Mouse (Mus musculus): Measurements from ENCODE around the gene Bcl2l15. TPM values are rescaled to one million over a fixed set of nuclear protein-coding genes. Genes with fewer than 3 reads are reported as not detected.
"Not testable (repeated sequence)": the region's sequence is repeated elsewhere in the genome, so short reads cannot be mapped to it uniquely, and the experiment has no call there.

Bcl2l15 gene
- polyA plus RNA-seq, 1 experiment = 0.25 TPM

DNA sequence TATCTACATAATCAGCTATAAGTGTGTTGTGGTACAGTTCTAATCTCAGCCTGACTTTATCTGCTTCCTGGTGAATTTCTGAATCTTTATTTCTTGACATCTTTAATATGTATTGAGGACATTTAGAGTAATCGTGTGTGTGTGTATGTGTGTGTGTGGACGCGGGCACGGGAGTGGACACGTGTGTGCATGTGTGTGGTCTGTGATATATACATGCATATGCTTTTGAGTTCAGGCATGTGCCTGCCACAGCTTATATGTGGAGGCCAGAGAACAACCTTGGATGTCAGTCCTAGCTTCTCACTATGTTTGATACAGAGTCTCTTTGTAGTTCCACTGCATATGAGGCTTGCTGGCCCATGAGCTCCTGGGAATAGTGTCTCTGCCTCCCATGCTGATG, 4.1 kb downstream of the Bcl2l15 start:
- TF ChIP-seq POLR2AphosphoS2 (IDR thresholded peaks at IDR 0.05; ENCODE audit: insufficient read length, low read depth) = no peak
- no peak for TF ChIP-seq CEBPB (IDR thresholded peaks at IDR 0.05; ENCODE audit: insufficient read depth, poor library complexity, severe bottlenecking)
- TF ChIP-seq TCF12 (IDR thresholded peaks at IDR 0.05; ENCODE audit: insufficient read depth, poor library complexity, severe bottlenecking) = no peak
- TF ChIP-seq TCF3 (IDR thresholded peaks at IDR 0.05; ENCODE audit: insufficient read length, low read depth) = no peak
- no peak for TF ChIP-seq POLR2A (IDR thresholded peaks at IDR 0.05; ENCODE audit: insufficient read length, low read depth)
- no peak for TF ChIP-seq REST (IDR thresholded peaks at IDR 0.05; ENCODE audit: insufficient read depth, insufficient read length)
- no peak for TF ChIP-seq USF1 (IDR thresholded peaks at IDR 0.05; ENCODE audit: low read depth)
- no peak for TF ChIP-seq MYOG (IDR thresholded peaks at IDR 0.05; ENCODE audit: control insufficient read depth in 1 of 3, insufficient read depth in 1 of 3, insufficient read length in 2 of 3, low read depth in 2 of 3)
- no peak for TF ChIP-seq MAX (IDR thresholded peaks at IDR 0.05; ENCODE audit: low read depth)
- no peak for TF ChIP-seq SRF (IDR thresholded peaks at IDR 0.05; ENCODE audit: control insufficient read depth, insufficient read length, low read depth)
- TF ChIP-seq MYOD1 (IDR thresholded peaks at IDR 0.05; ENCODE audit: control insufficient read depth in 1 of 3, insufficient read length in 2 of 3, low read depth in 2 of 3) = no peak
- no peak for TF ChIP-seq E2F4 (IDR thresholded peaks at IDR 0.05; ENCODE audit: insufficient read depth)
- H3ac ChIP-seq (ENCODE audit: control insufficient read depth, insufficient read length) = no peak overlapping the region
- H3K4me3 ChIP-seq = no peak overlapping the region
- no peaks in the 10 kb centered on the region for H3K27me3 ChIP-seq (ENCODE audit: control insufficient read depth, insufficient read depth, insufficient read length)
- H3K36me3 ChIP-seq (ENCODE audit: control insufficient read depth, insufficient read depth) = no peaks in the 10 kb centered on the region
- H3K4me2 ChIP-seq (ENCODE audit: low read depth) = no peak overlapping the region
- no peaks in the 10 kb centered on the region for H3K79me2 ChIP-seq (ENCODE audit: control insufficient read depth, insufficient read depth)

GRCm38 (mm10) chr3:103839711-103840110, 7.3 kb downstream of the Bcl2l15 start:
- H3K36me3 ChIP-seq (ENCODE audit: control insufficient read depth, insufficient read depth) = no peaks in the 10 kb centered on the region

DNA sequence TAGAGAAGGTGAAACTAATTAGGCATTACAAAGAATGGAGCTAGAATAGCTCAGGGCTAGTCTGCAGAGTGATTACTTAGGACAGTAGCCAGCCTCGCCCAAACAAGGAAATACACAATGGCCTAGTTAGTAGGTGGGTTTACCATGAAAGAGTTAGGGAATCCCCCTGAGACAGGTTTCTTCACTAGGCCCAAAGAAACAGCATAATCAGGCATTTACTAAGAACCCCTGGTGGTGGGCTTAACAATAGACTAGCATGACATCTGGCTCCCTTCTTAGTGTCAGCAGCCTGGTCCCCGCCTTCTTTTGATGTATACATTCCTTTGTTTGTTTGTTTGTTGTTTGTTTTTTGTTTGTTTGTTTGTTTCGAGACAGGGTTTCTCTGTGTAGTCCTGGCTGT, 7.8 kb downstream of the Bcl2l15 start:
- H3K4me2 ChIP-seq (ENCODE audit: low read depth); H3K27me3 ChIP-seq (ENCODE audit: control insufficient read depth, insufficient read depth, insufficient read length); H3K4me3 ChIP-seq; H3K79me2 ChIP-seq (ENCODE audit: control insufficient read depth, insufficient read depth); H3K36me3 ChIP-seq (ENCODE audit: control insufficient read depth, insufficient read depth); H3ac ChIP-seq (ENCODE audit: control insufficient read depth, insufficient read length): not testable (repeated sequence)

More at GRCm38 (mm10) chr3:103839711-103840110, 7.3 kb downstream of the Bcl2l15 start:
- TF ChIP-seq SRF (IDR thresholded peaks at IDR 0.05; ENCODE audit: control insufficient read depth, insufficient read length, low read depth) (no peak), MYOG (IDR thresholded peaks at IDR 0.05; ENCODE audit: control insufficient read depth in 1 of 3, insufficient read depth in 1 of 3, insufficient read length in 2 of 3, low read depth in 2 of 3) (no peak), TCF3 (IDR thresholded peaks at IDR 0.05; ENCODE audit: insufficient read length, low read depth) (no peak), E2F4 (IDR thresholded peaks at IDR 0.05; ENCODE audit: insufficient read depth) (no peak), CEBPB (IDR thresholded peaks at IDR 0.05; ENCODE audit: insufficient read depth, poor library complexity, severe bottlenecking) (no peak), MAX (IDR thresholded peaks at IDR 0.05; ENCODE audit: low read depth) (no peak), REST (IDR thresholded peaks at IDR 0.05; ENCODE audit: insufficient read depth, insufficient read length) (no peak), TCF12 (IDR thresholded peaks at IDR 0.05; ENCODE audit: insufficient read depth, poor library complexity, severe bottlenecking) (no peak), USF1 (IDR thresholded peaks at IDR 0.05; ENCODE audit: low read depth) (no peak), POLR2AphosphoS2 (IDR thresholded peaks at IDR 0.05; ENCODE audit: insufficient read length, low read depth) (no peak), POLR2A (IDR thresholded peaks at IDR 0.05; ENCODE audit: insufficient read length, low read depth) (no peak), MYOD1 (IDR thresholded peaks at IDR 0.05; ENCODE audit: control insufficient read depth in 1 of 3, insufficient read length in 2 of 3, low read depth in 2 of 3) (no peak)
- no peaks in the 10 kb centered on the region for H3K79me2 ChIP-seq (ENCODE audit: control insufficient read depth, insufficient read depth)
- H3K27me3 ChIP-seq (ENCODE audit: control insufficient read depth, insufficient read depth, insufficient read length) = no peaks in the 10 kb centered on the region
- no peak overlapping the region for H3K4me3 ChIP-seq
- H3ac ChIP-seq (ENCODE audit: control insufficient read depth, insufficient read length) = no peak overlapping the region
- no peak overlapping the region for H3K4me2 ChIP-seq (ENCODE audit: low read depth)

DNA sequence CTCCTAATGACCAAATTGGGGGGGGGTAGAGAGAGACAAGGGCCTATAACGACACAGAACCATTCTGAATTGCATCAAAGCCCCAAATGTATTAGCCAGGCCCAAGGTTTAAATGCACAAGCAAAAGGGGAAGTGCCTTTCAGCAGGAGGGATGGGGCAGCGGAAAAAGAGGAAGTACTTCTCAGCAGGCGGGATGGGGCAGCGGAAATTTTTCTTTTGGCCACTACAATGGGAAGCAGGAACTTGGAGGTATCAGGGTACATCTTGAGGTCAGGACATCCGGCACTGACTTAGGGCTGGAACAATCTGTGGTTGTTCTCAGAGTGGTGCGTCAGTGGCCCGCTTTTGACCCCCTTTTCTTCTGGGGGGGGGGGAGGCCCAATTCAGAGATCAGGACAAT, 8.5 kb downstream of the Bcl2l15 start:
- H3K4me3 ChIP-seq; H3K79me2 ChIP-seq (ENCODE audit: control insufficient read depth, insufficient read depth); H3K4me2 ChIP-seq (ENCODE audit: low read depth); H3K27me3 ChIP-seq (ENCODE audit: control insufficient read depth, insufficient read depth, insufficient read length); H3ac ChIP-seq (ENCODE audit: control insufficient read depth, insufficient read length); H3K36me3 ChIP-seq (ENCODE audit: control insufficient read depth, insufficient read depth): not testable (repeated sequence)

DNA sequence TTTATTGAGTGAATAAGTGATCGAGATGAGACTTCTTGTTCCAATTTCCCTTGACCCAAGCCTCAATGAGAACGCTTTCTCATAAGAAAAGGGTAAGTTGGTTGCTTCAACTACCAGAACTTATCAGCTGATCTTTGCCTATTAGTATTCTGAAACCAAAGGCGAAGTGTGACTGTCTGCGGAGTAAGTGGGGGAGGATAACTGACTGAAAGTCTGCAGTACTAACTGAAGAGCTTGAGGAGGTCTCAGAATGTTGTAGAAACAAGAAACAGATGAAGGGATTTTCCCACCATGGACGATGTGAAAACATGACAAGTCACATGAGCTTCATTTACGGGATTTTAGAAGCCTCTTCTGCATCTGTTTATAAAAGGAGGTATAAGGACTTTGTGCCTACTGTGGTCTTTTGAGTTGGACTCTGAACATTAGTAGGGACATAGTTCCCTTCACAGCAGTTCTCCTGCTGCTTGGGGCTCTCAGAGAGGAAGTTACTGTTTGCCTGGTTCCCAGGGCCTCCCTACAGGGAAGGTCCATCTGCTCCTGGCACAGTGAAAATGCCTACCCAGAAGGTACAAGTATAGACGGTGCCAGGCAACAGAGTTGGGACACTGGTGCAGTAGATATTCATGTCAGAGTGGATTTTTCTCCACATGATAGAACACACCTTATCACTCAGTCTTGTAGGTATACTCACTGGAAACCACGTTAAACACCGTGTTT, 18.4 kb downstream of the Bcl2l15 start:
- H3ac ChIP-seq (ENCODE audit: control insufficient read depth, insufficient read length) = no peak overlapping the region
- TF ChIP-seq MYOD1 (IDR thresholded peaks at IDR 0.05; ENCODE audit: control insufficient read depth in 1 of 3, insufficient read length in 2 of 3, low read depth in 2 of 3) (no peak), MYOG (IDR thresholded peaks at IDR 0.05; ENCODE audit: control insufficient read depth in 1 of 3, insufficient read depth in 1 of 3, insufficient read length in 2 of 3, low read depth in 2 of 3) (no peak), REST (IDR thresholded peaks at IDR 0.05; ENCODE audit: insufficient read depth, insufficient read length) (no peak), POLR2A (IDR thresholded peaks at IDR 0.05; ENCODE audit: insufficient read length, low read depth) (no peak), TCF3 (IDR thresholded peaks at IDR 0.05; ENCODE audit: insufficient read length, low read depth) (no peak), SRF (IDR thresholded peaks at IDR 0.05; ENCODE audit: control insufficient read depth, insufficient read length, low read depth) (no peak), POLR2AphosphoS2 (IDR thresholded peaks at IDR 0.05; ENCODE audit: insufficient read length, low read depth) (no peak), USF1 (IDR thresholded peaks at IDR 0.05; ENCODE audit: low read depth) (no peak), E2F4 (IDR thresholded peaks at IDR 0.05; ENCODE audit: insufficient read depth) (no peak), CEBPB (IDR thresholded peaks at IDR 0.05; ENCODE audit: insufficient read depth, poor library complexity, severe bottlenecking) (no peak), TCF12 (IDR thresholded peaks at IDR 0.05; ENCODE audit: insufficient read depth, poor library complexity, severe bottlenecking) (no peak), MAX (IDR thresholded peaks at IDR 0.05; ENCODE audit: low read depth) (no peak)
- H3K4me2 ChIP-seq (ENCODE audit: low read depth) = no peak overlapping the region
- no peaks in the 10 kb centered on the region for H3K27me3 ChIP-seq (ENCODE audit: control insufficient read depth, insufficient read depth, insufficient read length)
- no peaks in the 10 kb centered on the region for H3K79me2 ChIP-seq (ENCODE audit: control insufficient read depth, insufficient read depth)
- H3K4me3 ChIP-seq = no peak overlapping the region
- no peaks in the 10 kb centered on the region for H3K36me3 ChIP-seq (ENCODE audit: control insufficient read depth, insufficient read depth)
